Mouse (Mus musculus): Measurements from ENCODE around the gene Nudt8.

The Nudt8 gene

DNA sequence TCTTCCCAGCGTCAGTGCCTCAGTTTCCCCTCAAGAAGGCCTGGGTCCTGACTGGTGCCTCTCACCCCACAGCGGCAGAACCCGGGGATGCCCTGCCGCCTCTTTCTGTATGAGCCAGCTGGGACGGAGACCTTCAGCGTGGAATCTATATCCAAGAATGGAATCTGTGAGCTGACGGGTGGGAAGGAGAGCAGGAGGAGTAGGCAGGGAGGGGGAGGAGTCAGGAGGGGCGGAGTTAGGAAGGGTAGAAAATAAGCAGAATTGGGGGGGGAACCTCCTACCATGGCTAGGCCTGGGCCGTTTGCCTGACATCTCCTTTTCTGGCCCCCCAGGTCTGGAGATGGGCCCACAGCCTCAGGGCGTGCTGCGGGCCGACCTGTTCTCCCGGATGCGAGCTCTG is 12.3 kb upstream of the Nudt8 start:
- DNase-seq, result no peak

DNA sequence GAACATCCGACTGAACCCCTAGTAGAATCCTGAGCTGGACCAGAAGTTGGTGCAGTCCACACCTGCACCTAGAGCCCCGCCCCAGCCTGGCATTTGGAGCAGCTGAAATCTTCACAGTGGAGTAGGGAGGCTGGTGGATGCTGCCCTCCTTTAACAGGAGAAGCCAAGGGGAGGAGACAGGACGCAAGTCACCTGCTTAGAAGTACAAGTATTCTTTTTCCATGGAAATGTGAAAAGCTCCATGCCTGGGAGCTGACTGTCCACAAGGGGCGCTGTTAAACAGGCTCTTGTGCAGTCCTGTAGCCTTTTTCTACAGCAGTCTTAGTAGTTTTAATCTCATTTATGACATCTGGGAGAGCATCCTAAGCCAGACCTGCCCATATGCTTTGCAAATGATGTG is 11.6 kb upstream of the Nudt8 start:
- no peak for DNase-seq

DNA sequence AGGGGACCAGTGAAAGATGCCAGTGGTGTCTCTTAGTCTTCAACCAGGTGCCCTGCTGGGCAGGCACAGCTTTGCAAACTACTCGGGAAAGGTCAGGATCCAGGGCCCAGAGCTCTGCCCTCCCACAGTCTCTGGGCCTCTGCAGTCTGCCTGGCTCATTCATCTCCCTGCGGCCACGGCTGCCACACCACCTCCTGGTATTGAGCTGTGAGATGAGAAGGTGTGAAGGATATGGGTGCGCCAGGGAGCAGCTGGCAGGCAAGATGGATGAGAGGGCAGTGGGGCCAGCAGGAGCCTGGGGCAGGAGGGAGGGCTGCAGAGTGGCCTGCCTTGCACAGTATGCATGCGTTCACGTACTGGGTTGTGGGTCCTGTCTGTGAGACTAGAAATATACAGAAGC is 9.6 kb upstream of the Nudt8 start:
- no peak for DNase-seq

DNA sequence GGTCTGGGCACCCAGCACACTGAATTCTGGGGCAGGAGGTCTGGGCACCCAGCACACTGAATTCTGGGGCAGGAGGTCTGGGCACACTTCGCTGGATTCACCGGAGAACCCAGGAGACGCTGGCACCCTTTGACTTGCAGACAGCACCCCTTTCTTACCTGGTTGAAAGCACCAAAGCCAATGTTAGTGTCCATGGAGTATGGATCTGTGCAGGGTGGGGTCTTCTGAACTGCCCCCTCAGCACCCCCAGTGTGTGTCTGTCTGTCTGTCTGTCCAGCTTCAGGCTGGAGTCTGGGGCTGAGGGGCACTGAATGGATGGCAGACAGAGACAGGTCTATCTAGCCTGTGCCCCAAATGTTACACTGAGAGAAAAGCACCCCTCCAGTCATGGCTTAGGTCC is 8.8 kb upstream of the Nudt8 start:
- DNase-seq, result no peak

DNA sequence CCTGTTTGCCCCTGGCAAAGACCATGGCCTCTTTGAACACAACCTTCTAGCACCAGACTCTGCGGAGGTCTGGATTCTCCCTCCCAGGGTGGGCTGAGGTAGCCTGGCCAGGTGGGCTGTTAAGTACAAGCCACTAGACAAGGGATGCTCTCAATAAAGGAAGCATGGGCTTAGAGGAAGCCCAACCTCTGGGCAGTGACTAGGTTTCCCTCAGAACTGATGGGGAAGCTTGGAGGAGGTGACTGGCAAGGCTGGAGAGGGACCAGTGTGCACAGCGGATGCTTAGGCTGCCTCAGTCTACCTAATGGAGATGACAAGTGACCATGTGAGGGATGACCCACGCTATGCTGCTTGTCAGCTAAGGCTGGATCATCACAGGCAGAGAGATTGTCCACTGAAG is 8.4 kb upstream of the Nudt8 start:
- no peak for DNase-seq

DNA sequence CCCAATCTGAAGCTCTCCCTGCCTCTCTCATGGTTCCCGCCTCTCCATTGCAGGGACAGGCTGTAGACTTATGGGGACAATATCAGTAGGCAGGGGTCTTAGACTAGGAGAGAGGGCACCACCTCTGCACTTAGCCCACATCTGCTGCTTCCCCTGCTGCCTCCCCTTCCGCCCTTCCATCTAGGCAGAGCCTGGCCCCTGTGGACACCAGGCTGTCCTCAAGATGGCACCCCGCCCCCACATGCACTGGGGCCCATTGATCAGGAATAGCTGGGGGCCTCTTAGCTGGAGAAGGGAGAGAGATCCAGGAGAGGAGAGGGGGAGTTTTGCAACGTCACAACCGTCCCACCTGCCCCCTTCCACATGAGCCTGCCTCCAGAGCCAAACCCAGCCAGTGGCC is 8.0 kb upstream of the Nudt8 start, which contains the start of gene Tbx10:
Tbx10 (plus strand) TSS at position 337 of the 400 bp plus-strand sequence.
- DNase-seq, result no peak

DNA sequence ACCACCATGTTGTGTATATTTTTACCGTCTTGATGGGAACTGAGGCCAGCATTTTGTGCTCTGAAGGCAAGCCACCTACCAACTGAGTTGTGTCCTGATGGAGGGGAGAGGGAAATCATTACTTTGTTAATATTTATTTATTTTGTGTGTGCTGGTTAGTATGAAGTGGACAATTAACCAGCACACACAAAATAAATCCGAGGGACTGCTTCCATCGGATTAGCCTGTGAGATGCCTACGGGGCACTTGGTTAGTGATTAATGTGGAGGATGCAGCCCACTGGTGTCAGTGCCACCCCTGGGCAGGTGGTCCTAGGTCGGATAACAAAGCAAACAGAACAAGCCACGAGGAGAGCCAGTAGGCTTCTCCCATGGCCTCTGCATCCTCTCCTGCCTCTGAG is 5.4 kb upstream of the Nudt8 start:
- no peak for DNase-seq

DNA sequence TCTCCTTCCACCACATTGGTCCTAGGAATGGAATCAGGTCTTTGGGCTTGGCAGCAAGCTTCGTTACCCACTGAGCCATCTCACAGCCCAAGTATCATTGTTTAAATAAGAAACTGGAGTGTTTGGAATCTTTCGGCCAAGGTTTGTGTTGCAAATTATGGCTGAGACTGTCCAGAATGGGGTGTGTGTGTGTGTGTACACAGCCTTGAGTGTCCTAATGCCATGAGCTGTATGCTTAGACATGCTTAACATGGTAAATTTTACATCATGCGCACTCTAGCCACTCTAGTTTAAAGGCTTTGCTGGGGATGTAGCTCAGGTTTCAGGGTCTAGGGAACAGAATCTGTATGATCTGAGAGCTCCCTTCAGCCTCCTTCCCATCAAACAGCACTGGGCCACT is 4.9 kb upstream of the Nudt8 start:
- no peak for DNase-seq

DNA sequence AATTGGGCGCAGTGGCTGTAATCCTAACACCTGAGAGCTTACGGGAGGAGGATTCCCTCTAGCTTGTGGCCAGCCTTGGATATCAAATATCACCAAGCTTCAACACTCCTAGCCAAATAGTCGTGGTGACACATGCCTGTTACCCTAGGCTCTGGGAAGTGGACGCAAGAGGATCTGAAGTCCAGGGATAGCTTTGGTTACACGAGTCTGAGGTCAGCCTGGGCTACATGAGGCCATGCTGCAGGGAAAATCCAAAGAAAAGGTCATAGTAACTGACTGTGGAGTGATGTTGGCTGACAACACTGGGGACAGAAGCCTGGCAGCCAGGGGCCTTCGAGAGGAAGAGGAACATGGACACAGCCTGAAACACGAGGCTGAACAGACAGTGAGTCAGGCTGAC is 4.3 kb upstream of the Nudt8 start:
- no peak for DNase-seq

DNA sequence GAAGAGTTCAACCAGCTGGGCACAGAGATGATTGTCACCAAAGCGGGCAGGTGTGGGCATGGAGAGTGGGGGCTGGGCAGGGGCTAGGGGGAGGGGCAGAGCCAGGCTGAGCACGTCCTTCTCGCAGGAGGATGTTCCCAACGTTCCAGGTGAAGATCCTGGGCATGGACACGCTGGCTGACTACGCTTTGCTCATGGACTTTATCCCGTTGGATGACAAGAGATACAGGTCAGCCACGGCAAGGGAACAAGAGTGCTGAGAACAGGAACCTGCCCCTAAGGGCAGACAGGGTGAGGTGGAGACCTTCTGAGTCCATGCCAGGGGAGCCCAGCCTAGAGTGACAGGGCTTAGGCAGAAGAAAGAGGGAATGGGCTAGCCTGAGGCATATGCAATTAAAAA is 3.6 kb upstream of the Nudt8 start:
- no peak for DNase-seq

DNA sequence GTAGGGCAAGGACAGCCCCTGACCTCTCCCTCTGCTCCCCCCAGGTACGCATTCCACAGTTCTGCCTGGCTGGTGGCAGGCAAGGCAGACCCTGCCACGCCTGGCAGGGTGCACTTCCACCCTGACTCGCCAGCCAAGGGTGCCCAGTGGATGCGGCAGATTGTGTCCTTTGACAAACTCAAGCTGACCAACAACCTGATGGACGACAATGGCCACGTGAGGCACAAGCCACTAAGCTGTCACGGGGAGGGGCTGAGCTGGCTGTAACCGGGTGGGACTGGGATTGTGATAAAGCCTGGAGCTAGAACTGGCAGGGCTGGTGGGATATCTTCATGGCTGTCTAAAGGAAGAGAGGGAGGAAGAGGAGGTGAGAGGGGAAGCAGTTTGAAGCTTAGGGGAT is 3.1 kb upstream of the Nudt8 start:
- no peak for DNase-seq

DNA sequence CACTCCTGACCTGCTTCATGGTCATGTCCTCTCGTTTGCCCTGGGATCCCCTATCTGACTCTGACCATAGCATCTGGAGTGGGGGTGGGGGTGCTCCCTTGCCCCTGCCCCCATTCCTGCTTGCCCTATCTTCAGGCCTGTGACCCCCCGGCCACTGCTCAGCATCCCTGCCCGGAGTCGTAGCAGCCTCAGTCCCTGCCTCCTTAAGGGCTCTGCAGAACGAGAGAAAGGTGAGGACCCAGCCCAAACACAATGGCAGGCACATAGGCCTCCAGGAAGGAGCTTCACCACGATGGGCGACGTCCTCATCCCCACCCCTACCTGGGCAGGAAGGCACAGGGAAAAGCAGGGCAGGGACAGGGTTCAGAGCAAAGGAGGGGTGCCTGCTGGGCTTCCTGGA is 2.0 kb upstream of the Nudt8 start:
- no peak for DNase-seq

DNA sequence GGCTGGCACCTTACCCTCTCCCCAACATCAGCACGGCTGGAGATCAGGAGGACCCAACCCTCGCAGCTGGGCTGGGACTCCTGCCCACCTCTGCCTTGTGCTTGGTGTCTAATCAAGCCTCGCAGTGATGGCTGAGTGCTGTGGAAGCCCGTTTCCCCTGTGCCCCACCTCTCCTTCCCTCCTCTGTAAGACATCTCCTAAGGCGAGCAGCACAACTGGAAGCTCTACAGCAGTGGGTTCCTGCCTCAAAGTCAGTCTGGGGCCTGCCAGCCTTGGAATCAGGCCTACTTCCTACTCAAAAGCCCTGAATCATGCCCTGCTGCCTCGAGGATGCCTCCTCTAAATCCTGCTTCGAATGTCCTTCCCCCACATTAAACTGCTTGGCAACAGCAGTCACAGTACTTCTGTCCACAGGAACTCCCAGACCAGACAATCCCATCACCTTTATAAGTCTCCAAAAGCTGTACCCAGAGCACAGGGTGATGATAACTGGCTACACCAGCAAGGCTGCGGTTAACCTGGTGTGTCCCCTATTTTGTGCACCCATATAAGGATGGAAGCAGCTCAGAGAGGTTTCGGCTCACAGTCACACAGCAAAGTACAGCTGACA is 1.2 kb upstream of the Nudt8 start:
- DNase-seq, result no peak

DNA sequence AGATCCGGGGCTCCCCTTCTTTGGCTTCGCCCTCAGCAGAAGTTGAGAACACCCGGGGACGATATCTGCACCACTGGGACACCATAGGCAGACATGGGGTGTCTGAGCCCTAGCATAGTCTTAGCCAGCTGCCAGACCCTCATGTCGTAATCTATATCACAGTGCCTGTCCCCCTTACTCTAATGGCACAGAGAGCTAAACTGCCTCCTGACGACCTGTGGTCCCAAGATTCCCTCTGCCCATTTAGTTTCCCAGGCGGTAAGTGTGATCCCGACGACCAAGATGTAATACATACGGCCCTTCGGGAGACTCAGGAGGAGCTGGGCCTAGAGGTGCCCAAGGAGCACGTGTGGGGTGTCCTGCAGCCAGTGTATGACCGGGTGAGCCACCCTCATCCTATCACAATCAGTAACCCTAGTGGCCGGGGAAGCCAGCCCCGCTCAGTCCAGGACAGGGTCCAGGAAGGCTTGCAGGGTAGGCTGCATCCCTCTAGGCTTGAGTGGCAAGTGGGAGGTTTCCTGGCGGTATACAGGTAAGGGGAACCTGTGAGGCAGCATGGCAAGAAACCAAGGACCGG is 657 bp downstream of the Nudt8 start:
- DNase-seq, result no peak

DNA sequence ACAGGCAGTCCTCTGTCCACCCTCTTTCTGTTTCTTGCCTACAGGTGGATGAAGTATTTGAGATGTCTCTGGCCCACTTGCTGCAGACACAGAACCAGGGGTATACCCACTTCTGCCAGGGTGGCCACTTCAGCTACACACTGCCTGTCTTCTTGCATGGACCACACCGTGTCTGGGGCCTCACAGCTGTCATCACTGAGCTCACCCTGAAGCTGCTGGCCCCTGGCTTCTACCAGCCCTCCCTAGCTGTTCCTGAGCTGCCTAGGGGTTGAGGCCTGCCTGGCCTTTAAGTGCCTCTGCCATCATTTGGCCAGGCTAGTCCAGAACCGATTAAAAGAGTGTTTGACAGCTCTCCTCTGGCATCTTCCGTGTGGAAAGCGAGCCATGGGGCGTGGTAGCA is 1.4 kb downstream of the Nudt8 start:
- DNase-seq, result no peak

DNA sequence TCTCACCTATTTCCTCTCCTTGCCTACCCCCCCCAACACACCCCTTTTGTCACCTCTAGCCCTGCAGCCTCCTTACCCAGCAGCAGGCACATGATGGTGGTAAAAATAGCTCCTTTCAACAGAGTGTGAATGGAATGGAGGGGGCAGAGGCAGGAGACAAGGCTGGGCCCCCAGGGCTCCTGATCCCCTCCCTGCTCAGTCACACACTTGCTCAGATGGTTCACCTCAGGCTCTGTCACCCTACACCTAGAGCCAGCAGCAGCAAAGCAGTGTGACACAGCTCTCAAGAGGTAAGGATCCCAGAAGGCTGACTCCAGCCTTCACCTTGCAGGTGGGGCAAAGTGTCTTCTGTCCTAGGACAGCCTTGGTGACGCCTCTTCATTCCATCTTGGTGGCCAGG is 2.7 kb downstream of the Nudt8 start, which contains the start of gene Doc2g:
Doc2g (plus strand) TSS at position 202 of the 400 bp plus-strand sequence.
- DNase-seq, result no peak

DNA sequence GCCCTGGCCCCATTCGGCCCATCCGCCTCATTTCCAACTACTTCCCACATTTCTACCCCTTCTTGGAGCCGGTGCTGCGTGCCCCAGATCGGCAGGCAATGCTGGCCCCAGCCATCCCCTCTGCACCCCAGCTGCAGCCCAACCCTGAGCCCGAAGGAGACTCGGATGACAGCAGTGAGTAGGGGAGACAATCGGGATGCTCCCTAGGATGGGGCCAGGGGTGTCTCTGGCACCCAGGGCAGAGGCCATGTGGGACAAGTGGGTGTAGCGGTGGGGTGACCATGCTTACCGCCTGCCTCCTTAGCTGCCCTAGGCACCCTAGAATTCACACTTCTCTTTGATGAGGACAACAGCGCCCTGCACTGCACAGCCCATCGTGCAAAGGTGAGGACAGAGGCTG is 3.3 kb downstream of the Nudt8 start:
- no peak for DNase-seq

DNA sequence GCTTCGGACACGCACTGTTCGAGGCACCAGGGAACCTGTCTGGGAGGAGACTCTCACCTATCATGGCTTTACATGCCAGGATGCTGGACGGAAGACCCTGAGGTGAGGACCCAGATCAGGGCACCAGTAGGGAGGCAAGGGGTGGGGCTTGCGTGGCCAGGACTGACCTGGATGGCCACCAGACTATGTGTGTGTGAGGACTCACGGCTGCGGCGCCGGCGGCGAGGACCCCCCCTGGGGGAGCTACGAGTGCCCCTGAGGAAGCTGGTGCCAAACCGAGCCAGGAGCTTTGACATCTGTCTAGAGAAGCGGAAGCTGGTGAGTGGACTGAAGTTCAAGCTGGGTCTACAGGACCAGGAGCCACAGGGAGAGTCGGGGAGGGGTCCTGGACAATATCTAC is 4.0 kb downstream of the Nudt8 start:
- DNase-seq, result no peak

DNA sequence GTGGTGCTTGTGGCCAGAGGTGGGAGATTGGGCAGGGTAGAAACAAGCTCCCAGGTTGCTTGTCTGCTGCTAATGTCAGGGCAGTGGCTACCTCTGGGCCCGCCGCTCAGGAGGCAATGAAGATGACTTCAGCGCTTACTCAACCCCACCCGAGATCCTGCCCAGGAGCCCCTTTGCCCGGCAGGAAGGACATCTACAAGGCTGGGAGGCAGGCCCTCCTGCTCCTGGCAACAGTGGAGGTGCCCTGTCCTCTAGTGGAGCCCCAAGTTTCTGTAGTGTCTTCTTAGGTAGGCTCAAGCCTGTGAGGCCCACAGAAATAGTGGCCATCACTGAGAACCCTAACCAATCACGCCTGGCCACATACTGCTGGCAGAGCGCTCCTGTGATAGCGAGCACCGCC is 4.7 kb downstream of the Nudt8 start:
- DNase-seq, result no peak

DNA sequence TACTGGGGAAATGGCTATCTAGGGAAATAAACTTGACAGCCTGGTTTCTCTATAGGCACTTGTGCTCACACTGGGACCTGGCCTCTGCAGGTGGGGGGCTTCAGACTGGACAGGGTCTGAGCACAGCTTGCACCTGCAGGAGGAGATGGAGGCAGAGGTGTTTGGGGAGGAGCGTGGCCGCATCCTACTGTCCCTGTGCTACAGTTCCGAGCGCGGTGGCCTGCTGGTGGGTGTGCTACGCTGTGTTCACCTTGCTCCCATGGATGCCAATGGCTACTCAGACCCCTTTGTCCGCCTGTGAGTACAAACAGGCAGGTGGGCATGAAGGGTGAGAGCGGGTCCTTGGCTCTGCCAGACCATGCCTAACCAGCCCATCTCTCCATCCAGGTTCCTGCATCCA is 5.6 kb downstream of the Nudt8 start:
- DNase-seq, result no peak

DNA sequence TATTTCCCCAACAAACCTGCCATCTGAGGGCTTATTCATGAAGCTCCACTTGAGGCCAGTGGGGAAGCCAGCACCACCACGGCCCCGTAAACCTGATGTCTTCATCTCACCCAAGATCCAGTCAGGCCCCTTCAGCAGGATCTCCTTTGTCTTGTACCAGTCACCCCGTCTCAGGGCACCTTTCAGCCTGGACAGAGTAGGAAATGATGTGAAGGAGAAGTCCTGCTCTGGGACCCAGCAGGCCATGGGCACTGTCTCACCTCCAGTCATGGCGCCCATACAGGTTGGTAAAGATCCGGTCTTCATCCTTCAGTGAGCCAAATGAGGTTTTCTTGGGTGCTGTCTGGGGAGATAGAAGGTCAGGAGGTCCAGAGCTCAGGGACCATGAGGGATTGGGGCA is 10.7 kb downstream of the Nudt8 start:
- no peak for DNase-seq

DNA sequence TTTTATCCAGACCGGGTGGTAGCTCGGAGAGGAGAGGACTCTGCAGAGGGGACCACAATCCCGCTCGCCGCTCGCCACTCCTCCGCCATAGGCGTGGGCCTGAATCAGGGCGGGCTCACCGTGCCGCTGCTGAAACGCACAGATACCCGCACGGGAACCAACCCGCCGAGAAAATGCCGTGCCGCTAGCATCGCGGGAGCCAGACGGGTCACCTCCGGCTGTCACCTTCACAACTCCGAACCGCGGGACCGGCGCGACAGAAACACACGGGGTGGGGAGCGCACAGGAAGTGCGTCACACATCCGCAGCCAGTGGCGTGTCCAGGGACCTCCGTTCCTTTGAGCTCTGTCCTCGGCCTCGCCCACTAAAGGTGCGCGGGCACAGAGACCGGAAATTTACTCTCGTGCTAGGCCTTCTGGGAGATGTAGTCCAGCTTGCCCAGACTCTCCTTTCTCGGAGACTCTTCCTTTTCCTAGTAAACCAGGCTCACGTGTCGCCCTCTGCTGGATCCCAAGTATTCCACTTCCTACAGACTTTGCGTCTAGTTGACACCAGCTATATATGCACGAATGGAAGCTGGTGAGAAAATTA is 12.1 kb downstream of the Nudt8 start, which contains the start of gene Ndufv1:
Ndufv1 (minus strand) TSS at position 375 of the 591 bp plus-strand sequence.
- peak; percentile 96 for DNase-seq

DNA sequence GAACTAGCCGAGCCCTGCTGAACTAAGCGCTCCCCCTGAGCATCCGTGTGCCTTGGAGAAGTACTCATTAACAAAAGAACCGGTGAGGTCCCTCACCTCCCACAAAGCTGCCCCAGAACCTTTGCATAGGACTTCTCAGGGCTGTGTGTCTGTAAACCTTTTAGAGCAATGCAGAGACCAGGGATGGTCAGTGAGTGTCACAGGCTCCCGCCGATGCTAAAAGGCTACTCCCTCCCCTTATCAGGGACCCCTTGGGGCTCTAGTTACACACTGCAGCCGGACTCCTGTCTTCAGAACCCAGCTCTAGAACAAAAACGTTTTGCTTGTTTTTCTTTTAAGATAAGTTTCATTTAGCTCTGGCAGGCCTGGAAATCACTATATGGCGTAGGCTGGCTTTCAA is 12.7 kb downstream of the Nudt8 start:
- no peak for DNase-seq

DNA sequence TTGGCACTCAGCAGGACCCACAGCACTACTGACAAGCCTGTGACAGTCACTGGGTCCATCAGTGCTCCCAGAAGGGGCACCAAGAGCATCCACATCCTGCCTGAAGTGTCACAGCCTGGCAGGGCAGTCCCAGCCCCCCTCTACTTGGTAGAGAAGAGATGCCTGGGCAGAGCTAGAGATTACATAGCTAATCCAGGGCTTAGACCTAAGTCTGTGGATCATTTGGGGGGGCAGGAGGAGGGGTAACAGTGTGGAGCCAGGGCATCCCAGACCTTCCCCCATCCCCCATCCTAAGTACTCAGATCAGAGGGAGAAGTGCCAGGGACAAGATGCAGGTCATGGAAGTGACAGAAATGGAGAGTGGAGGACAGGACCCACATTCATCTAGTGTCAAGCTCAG is 14.4 kb downstream of the Nudt8 start:
- no peak for DNase-seq

DNA sequence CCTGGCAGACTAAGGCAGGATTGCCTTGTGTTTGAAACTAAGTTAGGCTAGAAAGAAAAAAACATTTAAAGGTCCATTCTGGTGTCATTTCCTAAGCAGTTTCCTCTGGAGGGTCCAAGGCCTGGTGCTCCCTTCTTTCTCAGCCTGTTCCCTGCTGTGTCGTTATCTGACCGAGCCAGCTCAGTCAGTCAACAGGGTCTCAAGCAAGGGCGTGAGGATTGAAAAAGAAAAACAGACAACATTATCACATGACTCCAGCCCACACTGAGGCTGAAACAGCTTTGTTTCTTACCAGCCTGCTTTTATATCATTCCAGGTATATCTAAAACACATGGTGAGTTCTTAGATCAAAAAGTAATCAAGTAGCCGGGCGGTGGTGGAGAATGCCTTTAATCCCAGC is 15.3 kb downstream of the Nudt8 start:
- no peak for DNase-seq
